Mouse (Mus musculus) myocyte (in vitro differentiated cells): ENCODE measurements around the gene Brpf1. TPM values are rescaled to one million over a fixed set of nuclear protein-coding genes. Genes with fewer than 3 reads are reported as not detected.
"Not testable (repeated sequence)": the region's sequence is repeated elsewhere in the genome, so short reads cannot be mapped to it uniquely, and the experiment has no call there.

ENCODE experiments used
- H3K27me3 ChIP-seq: one replicate; pipeline ENCODE4 v1.6.1; 2011; ENCODE audit not compliant: control insufficient read depth, insufficient read depth, insufficient read length
- H3K36me3 ChIP-seq: one replicate; pipeline ENCODE4 v1.6.1; 2011; ENCODE audit not compliant: control insufficient read depth, insufficient read depth
- H3K4me2 ChIP-seq: one replicate; pipeline ENCODE4 v1.6.1; 2011; ENCODE audit warnings: low read depth, control low read depth
- H3K4me3 ChIP-seq: one replicate; pipeline ENCODE4 v1.5.1; 2011; ENCODE audit warnings: mild to moderate bottlenecking, control low read depth, moderate library complexity
- H3K79me2 ChIP-seq: one replicate; pipeline ENCODE4 v1.6.1; 2011; ENCODE audit not compliant: control insufficient read depth, insufficient read depth
- H3ac ChIP-seq: one replicate; pipeline ENCODE4 v1.6.1; 2011; ENCODE audit not compliant: control insufficient read depth, insufficient read length
- CEBPB ChIP-seq: IDR thresholded peaks from 2 replicates; pipeline ENCODE4 v1.6.1; 2011; ENCODE audit warnings: mild to moderate bottlenecking, moderate library complexity; ENCODE audit not compliant: poor library complexity, insufficient read depth, severe bottlenecking
- E2F4 ChIP-seq: IDR thresholded peaks from one replicate; pipeline ENCODE4 v1.6.1; 2011; ENCODE audit warnings: mild to moderate bottlenecking, control low read depth, moderate library complexity; ENCODE audit not compliant: insufficient read depth
- MAX ChIP-seq: IDR thresholded peaks from one replicate; pipeline ENCODE4 v1.6.1; 2011; ENCODE audit warnings: low read depth, mild to moderate bottlenecking, control low read depth
- MYOD1 ChIP-seq, 3 experiments: IDR thresholded peaks; one replicate each; pipeline ENCODE4 v1.6.1; 2011; ENCODE audit warnings: control low read depth in 2 of 3, low read depth in 2 of 3, mild to moderate bottlenecking in 2 of 3, moderate library complexity in 1 of 3; ENCODE audit not compliant: insufficient read length in 2 of 3, control insufficient read depth in 1 of 3
- MYOG ChIP-seq, 3 experiments: IDR thresholded peaks; one replicate each; pipeline ENCODE4 v1.6.1; 2011; ENCODE audit warnings: control low read depth in 2 of 3, low read depth in 2 of 3, mild to moderate bottlenecking in 2 of 3; ENCODE audit not compliant: insufficient read length in 2 of 3, control insufficient read depth in 1 of 3, insufficient read depth in 1 of 3
- POLR2A ChIP-seq: IDR thresholded peaks from one replicate; pipeline ENCODE4 v1.6.1; 2011; ENCODE audit warnings: low read depth, mild to moderate bottlenecking, control low read depth, moderate library complexity; ENCODE audit not compliant: insufficient read length
- POLR2AphosphoS2 ChIP-seq: IDR thresholded peaks from one replicate; pipeline ENCODE4 v1.6.1; 2011; ENCODE audit warnings: low read depth, control low read depth; ENCODE audit not compliant: insufficient read length
- REST ChIP-seq: IDR thresholded peaks from one replicate; pipeline ENCODE4 v1.6.1; 2011; ENCODE audit warnings: mild to moderate bottlenecking, control low read depth, moderate library complexity; ENCODE audit not compliant: insufficient read depth, insufficient read length
- SRF ChIP-seq: IDR thresholded peaks from one replicate; pipeline ENCODE4 v1.6.1; 2011; ENCODE audit warnings: low read depth; ENCODE audit not compliant: control insufficient read depth, insufficient read length
- TCF12 ChIP-seq: IDR thresholded peaks from one replicate; pipeline ENCODE4 v1.6.1; 2011; ENCODE audit warnings: mild to moderate bottlenecking, control low read depth; ENCODE audit not compliant: poor library complexity, insufficient read depth, severe bottlenecking
- TCF3 ChIP-seq: IDR thresholded peaks from one replicate; pipeline ENCODE4 v1.6.1; 2011; ENCODE audit warnings: low read depth, control low read depth; ENCODE audit not compliant: insufficient read length
- USF1 ChIP-seq: IDR thresholded peaks from one replicate; pipeline ENCODE4 v1.6.1; 2011; ENCODE audit warnings: low read depth, mild to moderate bottlenecking, control low read depth, moderate library complexity
- polyA plus RNA-seq: library from polyadenylated mRNA; unstranded; fragments of >200 nt; fragmentation: generic; extraction: Trizol; gene quantifications from one replicate; pipeline ENCODE4 v1.2.1, GENCODE M21; 2012; ENCODE audit warnings: missing spikeins

Brpf1 gene
- polyA plus RNA-seq, 1 experiment = 15.0 TPM

DNA sequence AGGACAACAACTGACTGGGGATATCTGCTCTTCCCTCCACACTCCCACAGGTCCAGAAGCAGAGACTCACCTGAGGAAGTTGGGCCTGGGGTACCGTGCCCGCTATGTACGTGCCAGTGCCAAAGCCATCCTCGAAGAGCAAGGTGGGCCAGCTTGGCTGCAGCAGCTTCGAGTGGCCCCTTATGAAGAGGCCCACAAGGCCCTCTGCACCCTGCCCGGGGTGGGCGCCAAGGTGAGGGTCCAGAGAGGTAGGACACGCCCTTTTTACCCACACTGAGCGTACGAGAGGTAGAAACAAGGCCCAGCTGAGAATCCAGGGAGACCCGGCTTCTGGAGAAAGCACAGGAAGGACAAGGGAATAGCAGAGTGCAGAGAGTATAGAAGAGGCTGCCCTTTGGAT lies 24.8 kb downstream of the Brpf1 start:
- Histone ChIP-seq H3K4me2 (no peak overlapping the region), H3ac (no peak overlapping the region), H3K36me3 (peaks cover 13% of the 10 kb centered on the region), H3K4me3 (no peak overlapping the region), H3K79me2 (no peaks in the 10 kb centered on the region), H3K27me3 (no peaks in the 10 kb centered on the region)
- TF ChIP-seq MAX (no peak), CEBPB (no peak), REST (no peak), USF1 (no peak), SRF (no peak), TCF12 (no peak), POLR2AphosphoS2 (peak; percentile 42), MYOD1 (IDR thresholded peaks at IDR 0.05; ENCODE audit: control insufficient read depth in 1 of 3, insufficient read length in 2 of 3, low read depth in 2 of 3) (no peak)

DNA sequence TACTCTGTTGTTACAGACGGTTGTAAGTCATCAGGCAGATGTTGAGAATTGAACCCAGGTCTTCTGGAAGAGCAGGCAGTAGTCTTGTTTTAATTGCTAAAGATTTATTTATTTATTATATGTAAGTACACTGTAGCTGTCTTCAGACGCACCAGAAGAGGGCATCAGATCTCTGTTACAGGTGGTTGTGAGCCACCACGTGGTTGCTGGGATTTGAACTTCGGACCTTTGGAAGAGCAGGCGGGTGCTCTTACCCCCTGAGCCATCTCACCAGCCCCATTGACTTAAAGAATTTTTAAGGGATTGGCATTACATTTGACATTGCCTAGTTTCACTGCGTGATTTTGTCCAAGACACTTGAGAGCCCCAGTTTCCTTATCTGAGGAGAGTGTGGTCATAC lies 25.8 kb downstream of the Brpf1 start:
- not testable (repeated sequence) for H3K27me3 ChIP-seq, H3ac ChIP-seq, H3K4me3 ChIP-seq, H3K4me2 ChIP-seq, H3K79me2 ChIP-seq
- H3K36me3 ChIP-seq = peaks cover 19% of the 10 kb centered on the region

DNA sequence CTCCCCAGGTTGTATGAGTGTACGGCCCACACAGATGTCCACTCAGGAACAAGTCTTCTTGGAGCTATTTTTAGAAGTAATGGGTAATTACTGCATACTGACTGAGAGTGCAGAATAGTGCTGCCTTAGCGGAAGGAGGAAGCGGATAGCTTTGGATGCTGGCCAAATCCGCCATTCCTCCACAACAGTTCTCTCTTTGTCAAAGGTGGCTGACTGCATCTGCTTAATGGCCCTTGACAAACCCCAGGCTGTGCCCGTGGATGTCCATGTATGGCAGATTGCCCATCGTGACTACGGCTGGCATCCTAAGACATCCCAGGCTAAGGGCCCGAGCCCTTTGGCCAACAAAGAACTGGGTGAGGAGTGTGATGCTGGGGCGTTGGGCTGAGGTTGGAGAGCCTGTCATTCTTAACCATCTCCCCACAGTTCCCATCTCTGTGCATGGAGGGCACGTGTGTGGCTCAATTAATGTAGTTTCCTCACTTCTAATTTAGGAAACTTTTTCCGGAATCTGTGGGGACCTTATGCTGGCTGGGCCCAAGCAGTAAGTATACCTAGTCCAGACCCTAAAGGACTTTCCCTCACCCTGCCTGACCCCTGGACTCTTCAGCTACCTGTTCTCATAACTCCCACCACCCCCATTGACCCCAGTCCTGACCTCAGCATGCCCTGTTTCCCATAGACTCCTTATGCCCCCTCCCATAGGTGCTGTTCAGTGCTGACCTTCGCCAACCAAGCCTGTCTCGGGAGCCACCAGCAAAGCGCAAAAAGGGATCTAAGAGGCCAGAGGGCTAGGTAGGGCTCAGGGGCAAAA lies 26.4 kb downstream of the Brpf1 start:
- Histone ChIP-seq H3K36me3 (peaks cover 19% of the 10 kb centered on the region), H3ac (no peak overlapping the region), H3K4me2 (no peak overlapping the region), H3K79me2 (no peaks in the 10 kb centered on the region), H3K4me3 (no peak overlapping the region), H3K27me3 (no peaks in the 10 kb centered on the region)
- TF ChIP-seq MYOG (IDR thresholded peaks at IDR 0.05; ENCODE audit: control insufficient read depth in 1 of 3, insufficient read depth in 1 of 3, insufficient read length in 2 of 3, low read depth in 2 of 3) = no peak
- TF ChIP-seq CEBPB = no peak
- TF ChIP-seq E2F4 = no peak
- no peak for TF ChIP-seq POLR2A
- TF ChIP-seq USF1 = no peak
- no peak for TF ChIP-seq MAX
- no peak for TF ChIP-seq TCF12
- TF ChIP-seq REST = no peak
- no peak for TF ChIP-seq POLR2AphosphoS2
- TF ChIP-seq SRF = no peak
- no peak for TF ChIP-seq MYOD1 (IDR thresholded peaks at IDR 0.05; ENCODE audit: control insufficient read depth in 1 of 3, insufficient read length in 2 of 3, low read depth in 2 of 3)
- TF ChIP-seq TCF3 = no peak

DNA sequence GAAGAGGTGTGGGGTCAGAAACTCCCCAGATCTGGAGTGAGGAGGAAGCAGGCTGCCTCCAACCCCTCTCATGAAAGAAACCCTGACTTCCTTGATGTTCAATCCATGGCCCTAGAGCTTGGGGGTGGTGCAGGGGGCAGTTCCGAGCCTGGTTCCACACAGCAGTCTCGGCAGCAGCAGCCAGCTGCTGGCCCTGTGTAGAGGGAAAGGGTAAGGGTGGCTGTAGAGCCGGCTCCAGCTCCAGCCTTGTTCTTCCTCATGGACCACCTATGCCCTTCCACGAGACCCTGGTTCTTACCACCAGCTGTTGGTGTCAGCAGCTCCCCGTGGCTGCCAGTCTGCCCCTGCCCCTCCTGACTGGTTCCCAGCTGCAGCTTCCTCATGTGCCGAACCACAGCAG lies 27.3 kb downstream of the Brpf1 start:
- Histone ChIP-seq H3K79me2 (no peaks in the 10 kb centered on the region), H3K4me3 (no peak overlapping the region), H3K36me3 (peaks cover 13% of the 10 kb centered on the region), H3K27me3 (no peaks in the 10 kb centered on the region), H3ac (no peak overlapping the region), H3K4me2 (no peak overlapping the region)
- TF ChIP-seq POLR2A (no peak), USF1 (no peak), MYOD1 (IDR thresholded peaks at IDR 0.05; ENCODE audit: control insufficient read depth in 1 of 3, insufficient read length in 2 of 3, low read depth in 2 of 3) (no peak), POLR2AphosphoS2 (no peak), TCF3 (no peak), TCF12 (no peak), MYOG (IDR thresholded peaks at IDR 0.05; ENCODE audit: control insufficient read depth in 1 of 3, insufficient read depth in 1 of 3, insufficient read length in 2 of 3, low read depth in 2 of 3) (no peak), SRF (no peak), E2F4 (no peak), MAX (no peak), REST (no peak), CEBPB (no peak)

DNA sequence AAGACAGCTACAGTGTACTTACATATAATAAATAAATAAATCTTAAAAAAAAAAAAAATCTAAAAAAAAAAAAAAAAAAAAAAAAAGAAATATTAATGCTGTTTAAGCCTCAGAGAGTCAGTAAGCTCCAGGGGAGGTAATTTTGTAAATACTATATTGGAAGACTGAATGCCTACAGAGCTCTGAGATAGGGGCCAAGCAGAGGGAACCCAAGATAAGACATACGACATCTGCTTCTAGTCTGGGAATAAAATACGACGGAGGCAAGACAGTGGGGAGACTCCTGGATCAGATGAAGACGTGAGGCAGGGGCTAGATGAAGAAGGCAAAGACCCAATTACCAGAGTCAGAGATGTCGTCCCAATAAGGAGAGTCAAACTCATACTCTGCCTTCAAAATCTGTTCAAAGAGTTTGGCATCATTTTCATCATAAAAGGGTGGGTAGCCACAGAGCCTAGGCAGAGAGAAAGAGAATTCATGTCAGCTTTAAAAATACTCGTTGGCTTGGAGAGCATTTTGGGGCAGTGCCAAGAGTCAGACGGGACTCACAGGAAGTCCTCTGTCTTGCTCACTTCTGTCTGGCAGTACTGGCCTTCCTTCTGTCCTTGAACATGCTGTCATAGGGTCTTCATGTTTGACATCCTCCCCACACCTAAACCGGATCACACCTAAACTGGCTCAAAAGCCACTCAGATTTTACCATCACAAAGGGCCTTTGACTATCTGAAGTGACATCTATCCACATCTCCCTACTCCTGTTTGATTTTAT lies 30.1 kb downstream of the Brpf1 start:
- H3K36me3 ChIP-seq = peaks cover 11% of the 10 kb centered on the region
- no peak overlapping the region for H3K4me2 ChIP-seq
- H3K4me3 ChIP-seq = no peak overlapping the region
- H3ac ChIP-seq = no peak overlapping the region
- no peak for TF ChIP-seq CEBPB
- TF ChIP-seq TCF3 = no peak
- TF ChIP-seq MAX = no peak
- TF ChIP-seq POLR2AphosphoS2 = no peak
- TF ChIP-seq E2F4 = no peak
- no peak for TF ChIP-seq TCF12
- no peak for TF ChIP-seq SRF
- TF ChIP-seq MYOG (IDR thresholded peaks at IDR 0.05; ENCODE audit: control insufficient read depth in 1 of 3, insufficient read depth in 1 of 3, insufficient read length in 2 of 3, low read depth in 2 of 3) = no peak
- TF ChIP-seq USF1 = no peak
- TF ChIP-seq REST = no peak
- no peak for TF ChIP-seq POLR2A
- TF ChIP-seq MYOD1 (IDR thresholded peaks at IDR 0.05; ENCODE audit: control insufficient read depth in 1 of 3, insufficient read length in 2 of 3, low read depth in 2 of 3) = no peak
- no peaks in the 10 kb centered on the region for H3K79me2 ChIP-seq
- H3K27me3 ChIP-seq = no peaks in the 10 kb centered on the region
